Mouse (Mus musculus) MEL (cell line): ENCODE measurements at regions not wholly inside any gene's neighbourhood (a gene's known extent, or its start where the extent isn't known, plus 50 kb on each side); places are given as distances from the start of the nearest gene placed in this dataset.

Experiments
- DNase-seq: peaks from one replicate; pipeline ENCODE4 v3.0.0; 2011; ENCODE audit warnings: low read depth, low spot score
- H3K27ac ChIP-seq: 2 replicates; pipeline ENCODE4 v1.5.1; 2012; ENCODE audit warnings: low read depth, mild to moderate bottlenecking, control low read depth, low read length, moderate library complexity; ENCODE audit not compliant: control insufficient read depth
- H3K27me3 ChIP-seq, 2 experiments: fragments of 150-350 bp in 1 of 2; sonication (generic) in 1 of 2; 2 replicates each; pipeline ENCODE4 v1.6.1; 2012; ENCODE audit warnings: low read length in 2 of 2, mild to moderate bottlenecking in 2 of 2, improper control_type of control experiment in 1 of 2, moderate library complexity in 1 of 2; ENCODE audit not compliant: insufficient read depth in 2 of 2, control insufficient read depth in 1 of 2
- H3K36me3 ChIP-seq, 2 experiments: 2 replicates each; pipeline ENCODE4 v1.6.1; 2012 to 2014; ENCODE audit warnings: low read length in 2 of 2, improper control_type of control experiment in 1 of 2, inconsistent platforms in 1 of 2, mild to moderate bottlenecking in 1 of 2; ENCODE audit not compliant: insufficient read depth in 2 of 2, control insufficient read depth in 1 of 2
- H3K4me1 ChIP-seq, 2 experiments: fragments of 150-350 bp in 1 of 2; sonication (generic) in 1 of 2; 2 replicates each; pipeline ENCODE4 v1.6.1; 2012; ENCODE audit warnings: low read length in 2 of 2, improper control_type of control experiment in 1 of 2, mild to moderate bottlenecking in 1 of 2; ENCODE audit not compliant: insufficient read depth in 2 of 2, control insufficient read depth in 1 of 2
- H3K4me3 ChIP-seq, 2 experiments: fragments of 150-350 bp in 1 of 2; sonication (generic) in 1 of 2; 2 replicates each; pipeline ENCODE4 v1.5.1; 2012; ENCODE audit warnings: low read depth in 2 of 2, low read length in 2 of 2, mild to moderate bottlenecking in 2 of 2, moderate library complexity in 2 of 2, control low read depth in 1 of 2, improper control_type of control experiment in 1 of 2; ENCODE audit not compliant: control insufficient read depth in 1 of 2, insufficient read depth in 1 of 2
- H3K79me2 ChIP-seq: 2 replicates; pipeline ENCODE4 v1.6.1; 2012; ENCODE audit warnings: mild to moderate bottlenecking, low read length, moderate library complexity; ENCODE audit not compliant: control insufficient read depth, poor library complexity, insufficient read depth
- H3K9ac ChIP-seq: 2 replicates; pipeline ENCODE4 v1.6.1; 2012; ENCODE audit warnings: low read depth, mild to moderate bottlenecking, control low read depth, low read length, moderate library complexity; ENCODE audit not compliant: control insufficient read depth, poor library complexity, severe bottlenecking
- H3K9me3 ChIP-seq: fragments of 150-350 bp; sonication (generic); replicated peaks from 2 replicates; pipeline ENCODE4 v1.6.1; 2012; ENCODE audit warnings: mild to moderate bottlenecking, low read length, improper control_type of control experiment, moderate library complexity; ENCODE audit not compliant: insufficient read depth
- CHD1 ChIP-seq: IDR thresholded peaks from 2 replicates; pipeline ENCODE4 v1.6.1; 2012; ENCODE audit warnings: low read depth, mild to moderate bottlenecking, inconsistent platforms, low read length, improper control_type of control experiment
- CHD2 ChIP-seq: IDR thresholded peaks from 2 replicates; pipeline ENCODE4 v1.6.1; 2011; ENCODE audit warnings: low read length, improper control_type of control experiment
- ELF1 ChIP-seq: IDR thresholded peaks from 2 replicates; pipeline ENCODE4 v1.6.1; 2014; ENCODE audit warnings: low read depth, mild to moderate bottlenecking, inconsistent platforms, low read length, improper control_type of control experiment, moderate library complexity
- ETS1 ChIP-seq: IDR thresholded peaks from 2 replicates; pipeline ENCODE4 v1.6.1; 2012; ENCODE audit warnings: low read depth, mild to moderate bottlenecking, inconsistent platforms, low read length, improper control_type of control experiment, moderate library complexity
- GABPA ChIP-seq: IDR thresholded peaks from 2 replicates; pipeline ENCODE4 v1.6.1; 2012; ENCODE audit warnings: low read depth, mild to moderate bottlenecking, inconsistent platforms, low read length, improper control_type of control experiment, moderate library complexity
- HCFC1 ChIP-seq: IDR thresholded peaks from 2 replicates; pipeline ENCODE4 v1.6.1; 2012; ENCODE audit warnings: low read depth, mild to moderate bottlenecking, inconsistent platforms, low read length, improper control_type of control experiment, moderate library complexity
- JUND ChIP-seq: IDR thresholded peaks from 2 replicates; pipeline ENCODE4 v1.6.1; 2011; ENCODE audit warnings: low read depth, mild to moderate bottlenecking, improper control_type of control experiment, low read length
- MAZ ChIP-seq: IDR thresholded peaks from 2 replicates; pipeline ENCODE4 v1.6.1; 2012; ENCODE audit warnings: low read depth, mild to moderate bottlenecking, inconsistent platforms, low read length, improper control_type of control experiment
- MXI1 ChIP-seq: IDR thresholded peaks from 2 replicates; pipeline ENCODE4 v1.6.1; 2011; ENCODE audit warnings: mild to moderate bottlenecking, low read depth, low read length, improper control_type of control experiment
- NELFE ChIP-seq: IDR thresholded peaks from 2 replicates; pipeline ENCODE4 v1.6.1; 2011; ENCODE audit warnings: low read depth, low read length, improper control_type of control experiment
- POLR2AphosphoS2 ChIP-seq: IDR thresholded peaks from 2 replicates; pipeline ENCODE4 v1.6.1; 2011; ENCODE audit warnings: low read length, improper control_type of control experiment
- RCOR1 ChIP-seq: IDR thresholded peaks from 2 replicates; pipeline ENCODE4 v1.6.1; 2012; ENCODE audit warnings: low read depth, mild to moderate bottlenecking, inconsistent platforms, low read length, improper control_type of control experiment
- TBP ChIP-seq: IDR thresholded peaks from 2 replicates; pipeline ENCODE4 v1.8.0; 2011; ENCODE audit warnings: low read depth, low read length, improper control_type of control experiment
- TCF12 ChIP-seq: IDR thresholded peaks from 2 replicates; pipeline ENCODE4 v1.6.1; 2014; ENCODE audit warnings: low read depth, mild to moderate bottlenecking, inconsistent platforms, low read length, improper control_type of control experiment, moderate library complexity

- no peak for TF ChIP-seq NELFE
- no peak for TF ChIP-seq RCOR1
- Histone ChIP-seq H3K27me3 (no peaks in the 10 kb centered on the region), H3K9me3 (no peaks in the 10 kb centered on the region), H3K4me1 (no peaks in the 10 kb centered on the region), H3K9ac (no peak overlapping the region), H3K27ac (no peak overlapping the region), H3K36me3 (no peaks in the 10 kb centered on the region), H3K4me3 (no peak overlapping the region), H3K79me2 (no peaks in the 10 kb centered on the region)
- DNase-seq = no peak
These were observed 143.8 kb downstream of the CK137956 start for GRCm38 (mm10) chr4:127826988-127827387.

- Histone ChIP-seq H3K4me1 (no peaks in the 10 kb centered on the region), H3K27me3 (no peaks in the 10 kb centered on the region), H3K27ac (no peak overlapping the region), H3K9me3 (no peaks in the 10 kb centered on the region), H3K9ac (no peak overlapping the region), H3K4me3 (no peak overlapping the region), H3K79me2 (no peaks in the 10 kb centered on the region), H3K36me3 (no peaks in the 10 kb centered on the region)
- DNase-seq = no peak
- no peak for TF ChIP-seq HCFC1
These were observed 151.2 kb downstream of the CK137956 start for GRCm38 (mm10) chr4:127819501-127819900.

GRCm38 (mm10) chr4:127819009-127819408 is 151.7 kb downstream of the CK137956 start:
- Histone ChIP-seq H3K4me1 (no peaks in the 10 kb centered on the region), H3K9ac (no peak overlapping the region), H3K27me3 (no peaks in the 10 kb centered on the region), H3K9me3 (no peaks in the 10 kb centered on the region), H3K27ac (no peak overlapping the region), H3K36me3 (no peaks in the 10 kb centered on the region), H3K79me2 (no peaks in the 10 kb centered on the region), H3K4me3 (no peak overlapping the region)
- no peak for DNase-seq
- no peak for TF ChIP-seq ELF1
- no peak for TF ChIP-seq TBP
- no peak for TF ChIP-seq GABPA
- TF ChIP-seq ETS1 = no peak
- no peak for TF ChIP-seq CHD2
- no peak for TF ChIP-seq JUND
- no peak for TF ChIP-seq MAZ
- no peak for TF ChIP-seq NELFE
- no peak for TF ChIP-seq TCF12
- no peak for TF ChIP-seq MXI1
- TF ChIP-seq CHD1 = no peak
- TF ChIP-seq POLR2AphosphoS2 = no peak
